Mouse (Mus musculus): ENCODE measurements at regions not wholly inside any gene's neighbourhood (a gene's known extent, or its start where the extent isn't known, plus 50 kb on each side); places are given as distances from the start of the nearest gene placed in this dataset.
A peak's percentile ranks its signal among the peaks of the same experiment; 100 is the strongest.

GRCm38 (mm10) chr7:93136061-93136460 lies 56.4 kb downstream of the Fam181b start:
- peak; percentile 91 for DNase-seq

- no peak for DNase-seq
Observed at GRCm38 (mm10) chr7:93147379-93147778, 67.7 kb downstream of the Fam181b start.

- DNase-seq: peak; percentile 46
Observed at GRCm38 (mm10) chr7:93151321-93151720, 71.7 kb downstream of the Fam181b start.

- no peak for DNase-seq
Observed at GRCm38 (mm10) chr7:93197106-93197505, 117.4 kb downstream of the Fam181b start.
